Mouse (Mus musculus) bone marrow, adult 2 months (tissue): Measurements from ENCODE around the gene Itpkc. TPM values are rescaled to one million over a fixed set of nuclear protein-coding genes. Genes with fewer than 3 reads are reported as not detected.
"Not testable (repeated sequence)": the region's sequence is repeated elsewhere in the genome, so short reads cannot be mapped to it uniquely, and the experiment has no call there.

Source experiments
- H3K27ac ChIP-seq: fragments of 200-500 bp; 2 replicates; pipeline ENCODE4 v1.5.1; 2012; ENCODE audit warnings: low read depth, mild to moderate bottlenecking, control low read depth, inconsistent platforms, low read length; ENCODE audit not compliant: control insufficient read depth, poor library complexity, insufficient read depth
- H3K4me1 ChIP-seq: fragments of 200-500 bp; 2 replicates; pipeline ENCODE4 v1.6.1; 2011; ENCODE audit warnings: low read length; ENCODE audit not compliant: control insufficient read depth, insufficient read depth
- H3K4me3 ChIP-seq: fragments of 200-500 bp; replicated peaks from 2 replicates; pipeline ENCODE3; 2011; ENCODE audit warnings: mild to moderate bottlenecking, low read depth, low read length, control low read depth; ENCODE audit not compliant: control insufficient read depth
- CTCF ChIP-seq: fragments of 200-500 bp; IDR thresholded peaks from 2 replicates; pipeline ENCODE4 v1.5.1; 2011; ENCODE audit warnings: low read length, control low read depth; ENCODE audit not compliant: control insufficient read depth, insufficient read depth
- POLR2A ChIP-seq: fragments of 200-500 bp; IDR thresholded peaks from 2 replicates; pipeline ENCODE4 v1.6.1; 2011; ENCODE audit warnings: low read depth, mild to moderate bottlenecking, control low read depth, low read length, borderline replicate concordance; ENCODE audit not compliant: control insufficient read depth
- WGBS: fragments of 180-500 bp; shearing (Covaris S2); methylation state at CpG from one replicate; pipeline ENCODE4 v1.1.7; 2018; 5-methylcytosine and 5-hydroxymethylcytosine counted together
- polyA plus RNA-seq: library from polyadenylated mRNA; stranded (reverse); fragments of >200 nt; gene quantifications from 2 replicates; pipeline ENCODE4 v1.2.4, GENCODE M21; 2011; ENCODE audit warnings: low replicate concordance; ENCODE audit not compliant: missing spikeins, insufficient read depth, insufficient read length

Gene Itpkc
- polyA plus RNA-seq, 1 experiment = 2.5 TPM

DNA sequence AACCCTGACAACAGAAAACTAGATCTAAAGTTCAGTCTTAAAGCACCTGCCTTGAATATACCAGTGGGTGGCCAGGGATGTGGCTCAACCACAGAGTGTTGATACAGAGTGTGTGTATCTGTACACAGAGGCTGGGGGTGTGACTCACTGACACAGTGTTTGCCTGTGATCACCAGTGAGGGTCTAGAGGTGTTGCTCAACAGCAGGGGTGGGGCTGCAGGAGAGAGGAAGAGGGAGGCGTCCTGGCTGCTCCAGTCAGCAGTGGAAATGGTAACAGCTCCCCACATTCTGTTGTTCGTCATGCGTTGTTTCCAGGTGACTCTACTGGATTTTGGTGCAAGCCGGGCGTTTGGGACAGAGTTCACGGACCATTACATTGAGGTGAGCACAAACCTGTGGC is 23.5 kb upstream of the Itpkc start:
- no peak overlapping the region for H3K4me3 ChIP-seq
- H3K4me1 ChIP-seq = peaks cover 2% of the 10 kb centered on the region; the same call in 1 of the 2 replicates
- WGBS = 50% methylated on average over 6 of the region's 6 CpGs
- no peak overlapping the region for H3K27ac ChIP-seq
- TF ChIP-seq POLR2A (no peak), CTCF (no peak)

- no peak overlapping the region for H3K27ac ChIP-seq
- WGBS = 76% methylated on average over 5 of the region's 5 CpGs
- peaks cover 2% of the 10 kb centered on the region; the same call in 1 of the 2 replicates for H3K4me1 ChIP-seq
- H3K4me3 ChIP-seq = no peak overlapping the region
- TF ChIP-seq CTCF = no peak
- TF ChIP-seq POLR2A = no peak
Measured at GRCm38 (mm10) chr7:27249928-27250327, 21.5 kb upstream of the Itpkc start.

DNA sequence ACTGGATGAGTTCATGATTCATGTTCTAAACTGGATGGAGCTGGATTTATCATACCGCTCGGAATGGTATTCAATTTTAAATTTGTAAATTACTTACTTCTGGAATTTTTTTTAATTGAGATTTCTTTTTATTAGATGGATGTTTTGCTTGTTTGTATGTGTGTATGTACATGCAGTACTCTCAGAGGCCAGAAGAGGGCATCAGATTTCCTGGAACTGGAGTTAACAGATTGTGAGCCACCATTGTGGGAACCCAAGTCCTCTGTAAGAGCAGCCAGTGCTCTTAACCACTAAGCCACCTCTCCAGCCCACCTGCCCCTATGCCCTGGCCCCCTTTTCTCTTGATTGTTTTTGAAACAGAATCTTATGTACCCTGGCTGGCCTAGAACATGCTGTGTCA is 20.7 kb upstream of the Itpkc start:
- peaks cover 2% of the 10 kb centered on the region; the same call in 1 of the 2 replicates for H3K4me1 ChIP-seq
- no peak overlapping the region for H3K4me3 ChIP-seq
- TF ChIP-seq POLR2A (no peak), CTCF (no peak; the same call in 1 of the 2 replicates)
- 81% methylated on average over 2 of the region's 2 CpGs for WGBS
- no peak overlapping the region for H3K27ac ChIP-seq

GRCm38 (mm10) chr7:27244088-27244487 is 15.6 kb upstream of the Itpkc start:
- 77% methylated on average over 2 of the region's 2 CpGs for WGBS
- H3K4me1 ChIP-seq, H3K27ac ChIP-seq, H3K4me3 ChIP-seq: not testable (repeated sequence)

GRCm38 (mm10) chr7:27243211-27243610 is 14.8 kb upstream of the Itpkc start:
- WGBS = 79% methylated on average over 8 of the region's 8 CpGs
- Histone ChIP-seq H3K4me3 (no peak overlapping the region), H3K4me1 (no peaks in the 10 kb centered on the region; the same call in 1 of the 2 replicates), H3K27ac (no peak overlapping the region)
- TF ChIP-seq POLR2A (no peak), CTCF (no peak)

DNA sequence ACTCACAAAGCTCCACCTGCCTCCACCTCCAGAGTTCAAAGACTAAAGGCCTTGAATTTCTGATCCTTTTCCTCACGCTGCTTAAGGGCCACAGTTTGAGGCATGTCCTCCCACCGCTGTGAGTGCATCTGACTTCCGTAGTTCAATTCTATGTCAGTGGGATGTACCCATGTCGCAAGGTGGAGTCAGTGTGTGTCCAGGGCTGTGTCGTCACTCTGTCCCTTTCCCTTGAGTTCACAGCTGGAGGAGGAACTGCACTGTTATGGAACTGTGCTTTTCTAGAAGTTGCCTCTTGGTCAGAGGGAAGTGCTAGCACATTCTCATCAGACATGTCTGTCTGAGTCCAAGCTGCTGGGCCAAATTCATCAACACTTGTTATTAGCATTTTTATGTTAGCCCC is 10.1 kb upstream of the Itpkc start:
- no peak for TF ChIP-seq POLR2A
- Histone ChIP-seq H3K27ac (no peak overlapping the region), H3K4me1 (no peaks in the 10 kb centered on the region; the same call in 1 of the 2 replicates), H3K4me3 (no peak overlapping the region)
- WGBS = 44% methylated on average over 5 of the region's 5 CpGs

DNA sequence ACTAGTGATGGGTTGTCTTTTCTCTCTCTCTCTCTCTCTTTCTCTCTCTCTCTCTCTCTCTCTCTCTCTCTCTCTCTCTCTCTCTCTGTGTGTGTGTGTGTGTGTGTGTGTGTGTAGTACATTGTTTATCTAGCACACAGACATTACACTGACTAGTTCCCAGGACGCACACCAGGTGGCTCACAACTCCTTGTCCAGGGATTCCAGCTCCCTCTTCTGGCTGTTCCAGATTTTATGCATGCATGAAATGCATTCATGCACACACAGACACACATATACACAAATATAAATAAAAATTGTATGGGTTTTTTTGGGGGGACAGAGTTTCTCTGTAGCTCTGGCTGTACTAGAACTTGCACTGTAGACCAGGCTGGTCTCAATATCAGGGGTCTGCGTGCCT is 9.1 kb upstream of the Itpkc start:
- 91% methylated on average over 2 of the region's 2 CpGs for WGBS
- Histone ChIP-seq H3K4me3 (no peak overlapping the region), H3K4me1 (no peaks in the 10 kb centered on the region; the same call in 1 of the 2 replicates), H3K27ac (no peak overlapping the region)
- no peak for TF ChIP-seq POLR2A
- TF ChIP-seq CTCF = no peak

DNA sequence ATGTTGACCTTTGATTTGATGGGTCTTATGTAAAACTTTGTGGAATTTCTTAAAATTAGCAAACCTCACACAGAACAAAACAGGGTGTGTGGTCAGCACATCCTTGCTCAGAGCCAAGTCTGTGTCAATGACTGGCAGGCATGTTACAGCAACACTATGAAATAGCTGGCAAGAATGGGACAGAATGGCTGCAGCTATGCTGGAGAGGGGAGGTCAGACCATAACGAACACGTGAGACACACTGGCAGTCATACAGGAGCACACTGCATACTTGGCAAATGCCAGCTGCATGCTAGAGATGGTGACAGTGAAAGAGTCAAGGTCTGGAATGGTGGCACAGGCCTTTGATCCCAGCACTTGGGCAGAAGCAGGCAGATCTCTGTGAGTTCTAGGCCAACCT is 7.3 kb upstream of the Itpkc start:
- no peak overlapping the region for H3K27ac ChIP-seq
- TF ChIP-seq POLR2A (no peak), CTCF (no peak)
- no peak overlapping the region for H3K4me3 ChIP-seq
- H3K4me1 ChIP-seq = no peaks in the 10 kb centered on the region; the same call in 1 of the 2 replicates
- WGBS = 83% methylated on average over 2 of the region's 2 CpGs

- TF ChIP-seq POLR2A = no peak
- TF ChIP-seq CTCF = no peak
- Histone ChIP-seq H3K27ac (no peak overlapping the region), H3K4me1 (no peaks in the 10 kb centered on the region; the same call in 1 of the 2 replicates), H3K4me3 (peak overlapping the region; percentile 80)
- 10% methylated on average over 6 of the region's 6 CpGs for WGBS
Measured at GRCm38 (mm10) chr7:27233300-27233699, 4.8 kb upstream of the Itpkc start.
